Mouse (Mus musculus): ENCODE data around the gene I830077J02Rik. TPM values are rescaled to one million over a fixed set of nuclear protein-coding genes. Genes with fewer than 3 reads are reported as not detected.

Gene I830077J02Rik
- total and polyA plus RNA-seq, 2 experiments from 2014 or later: 0.21 to 0.41 TPM

DNA sequence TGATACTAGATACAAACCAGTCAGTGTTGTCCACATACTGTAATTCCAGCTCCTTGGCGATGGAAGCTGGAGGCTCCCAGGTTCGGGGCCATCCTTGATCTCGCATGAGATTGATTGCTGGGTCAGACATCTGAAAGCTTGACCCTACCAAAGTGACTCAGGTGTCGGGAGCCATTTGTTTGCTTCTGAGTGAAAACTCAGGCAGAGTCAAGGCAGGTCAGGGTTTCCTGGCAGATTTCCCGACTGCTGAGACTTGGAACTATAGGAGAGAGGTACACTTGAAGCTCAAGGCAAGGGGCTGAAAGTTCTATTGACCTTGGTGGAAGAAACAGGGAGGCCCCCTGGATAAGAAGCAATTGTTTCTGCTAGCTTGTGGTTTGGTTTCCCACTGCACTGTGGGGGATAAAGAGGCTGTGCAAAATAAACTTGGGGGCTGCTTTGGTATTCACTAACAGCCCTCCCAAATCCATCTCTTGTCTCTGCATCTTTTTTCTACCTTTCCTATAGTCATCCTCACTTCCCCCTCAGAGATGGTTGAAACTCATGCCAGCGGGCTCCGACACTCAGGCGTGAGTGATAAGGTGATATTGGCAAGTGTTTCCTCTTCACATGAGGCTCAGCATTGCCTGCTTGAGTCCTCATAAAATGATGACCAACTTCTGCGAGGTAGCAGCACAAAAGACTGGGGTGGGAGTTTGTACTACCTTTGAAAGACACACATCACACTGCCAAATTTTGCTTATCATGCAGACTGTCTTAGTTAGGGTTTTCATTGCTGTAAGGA is 20.2 kb downstream of the I830077J02Rik start:
- DNase-seq (ENCODE audit: low spot score) (no peak), ATAC-seq (no peak)
- Histone ChIP-seq H3K27me3 (ENCODE audit: insufficient read depth, low read length) (no peaks in the 10 kb centered on the region), H3K27ac (no peak overlapping the region), H3K9ac (replicated peaks; ENCODE audit: low read length) (no peak overlapping the region), H3K4me2 (ENCODE audit: low read depth, low read length) (no peak overlapping the region), H3K9me3 (ENCODE audit: low read length) (no peaks in the 10 kb centered on the region), H3K36me3 (ENCODE audit: insufficient read depth, low read length) (no peaks in the 10 kb centered on the region), H3K4me3 (ENCODE audit: low read length) (no peak overlapping the region), H3K4me1 (ENCODE audit: insufficient read depth, low read length) (no peaks in the 10 kb centered on the region)
- WGBS: 80% methylated on average over 9 of the region's 9 CpGs
- no peak for TF ChIP-seq CTCF (IDR thresholded peaks at IDR 0.05; ENCODE audit: low read depth)

GRCm38 (mm10) chr3:105910519-105911190 is 21.8 kb downstream of the I830077J02Rik start:
- WGBS: 78% methylated on average over 11 of the region's 11 CpGs
- no peak overlapping the region for H3K9ac ChIP-seq (replicated peaks; ENCODE audit: low read length)
- H3K4me1 ChIP-seq (ENCODE audit: insufficient read depth, low read length): no peaks in the 10 kb centered on the region
- H3K4me3 ChIP-seq (ENCODE audit: low read length): no peak overlapping the region
- no peaks in the 10 kb centered on the region for H3K9me3 ChIP-seq (ENCODE audit: low read length)
- H3K4me2 ChIP-seq (ENCODE audit: low read depth, low read length): no peak overlapping the region
- H3K27me3 ChIP-seq (ENCODE audit: insufficient read depth, low read length): no peaks in the 10 kb centered on the region
- H3K36me3 ChIP-seq (ENCODE audit: insufficient read depth, low read length): no peaks in the 10 kb centered on the region
- DNase-seq (ENCODE audit: low spot score): no peak
- TF ChIP-seq CTCF (IDR thresholded peaks at IDR 0.05; ENCODE audit: low read depth): no peak
- no peak for ATAC-seq
- H3K27ac ChIP-seq: no peak overlapping the region

DNA sequence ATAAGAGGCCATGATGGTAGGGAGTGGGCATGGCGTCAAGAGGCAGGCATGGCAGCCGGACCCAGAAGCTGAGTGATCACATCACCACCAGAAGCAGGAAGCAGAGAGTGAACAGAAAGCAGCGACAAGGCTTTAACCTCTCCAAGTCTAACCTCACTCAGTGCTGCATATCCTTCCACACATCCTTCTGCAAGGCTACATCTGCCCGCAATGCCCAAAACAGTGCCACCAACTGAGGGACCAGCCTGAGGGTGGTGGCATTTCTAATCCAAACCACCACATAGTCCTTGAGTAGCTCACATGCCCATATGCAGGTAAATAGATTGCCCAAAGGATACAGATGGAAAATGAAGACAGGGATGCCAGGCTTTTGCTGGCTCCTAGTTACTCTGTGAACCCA is 23.5 kb downstream of the I830077J02Rik start:
- DNase-seq (ENCODE audit: low spot score): no peak
- TF ChIP-seq CTCF (IDR thresholded peaks at IDR 0.05; ENCODE audit: low read depth): no peak
- Histone ChIP-seq H3K9me3 (ENCODE audit: low read length) (no peaks in the 10 kb centered on the region), H3K4me3 (ENCODE audit: low read length) (no peak overlapping the region), H3K4me1 (ENCODE audit: insufficient read depth, low read length) (no peaks in the 10 kb centered on the region), H3K9ac (replicated peaks; ENCODE audit: low read length) (no peak overlapping the region), H3K4me2 (ENCODE audit: low read depth, low read length) (no peak overlapping the region), H3K36me3 (ENCODE audit: insufficient read depth, low read length) (no peaks in the 10 kb centered on the region), H3K27me3 (ENCODE audit: insufficient read depth, low read length) (no peaks in the 10 kb centered on the region), H3K27ac (no peak overlapping the region)
- 94% methylated on average over 4 of the region's 4 CpGs for WGBS
- ATAC-seq: no peak

- H3K27me3 ChIP-seq (ENCODE audit: insufficient read depth, low read length): no peaks in the 10 kb centered on the region
- ATAC-seq (no peak), DNase-seq (ENCODE audit: low spot score) (no peak)
- 38% methylated on average over 9 of the region's 9 CpGs for WGBS
- H3K4me2 ChIP-seq (ENCODE audit: low read depth, low read length): no peak overlapping the region
- no peak overlapping the region for H3K27ac ChIP-seq
- no peak overlapping the region for H3K4me3 ChIP-seq (ENCODE audit: low read length)
- no peak for TF ChIP-seq CTCF (IDR thresholded peaks at IDR 0.05; ENCODE audit: low read depth)
- no peak overlapping the region for H3K9ac ChIP-seq (replicated peaks; ENCODE audit: low read length)
- H3K9me3 ChIP-seq (ENCODE audit: low read length): no peaks in the 10 kb centered on the region
- H3K4me1 ChIP-seq (ENCODE audit: insufficient read depth, low read length): no peaks in the 10 kb centered on the region
- no peaks in the 10 kb centered on the region for H3K36me3 ChIP-seq (ENCODE audit: insufficient read depth, low read length)
Observed at GRCm38 (mm10) chr3:105907956-105908655, 24.4 kb downstream of the I830077J02Rik start.

DNA sequence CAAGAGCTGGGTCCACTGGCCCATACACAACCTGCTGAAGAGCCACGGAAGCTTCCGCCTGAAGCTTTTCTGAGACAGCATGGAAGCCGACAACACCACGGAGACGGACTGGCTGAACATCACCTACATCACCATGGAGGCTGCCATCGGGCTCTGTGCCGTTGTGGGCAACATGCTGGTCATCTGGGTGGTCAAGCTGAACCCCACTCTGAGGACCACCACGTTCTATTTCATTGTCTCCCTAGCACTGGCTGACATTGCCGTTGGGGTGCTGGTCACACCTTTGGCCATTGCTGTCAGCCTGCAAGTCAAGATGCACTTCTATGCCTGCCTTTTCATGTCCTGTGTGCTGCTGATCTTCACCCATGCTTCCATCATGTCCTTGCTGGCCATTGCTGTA is 27.7 kb downstream of the I830077J02Rik start:
- H3K27ac ChIP-seq: no peak overlapping the region
- no peaks in the 10 kb centered on the region for H3K36me3 ChIP-seq (ENCODE audit: insufficient read depth, low read length)
- H3K27me3 ChIP-seq (ENCODE audit: insufficient read depth, low read length): no peaks in the 10 kb centered on the region
- no peak overlapping the region for H3K9ac ChIP-seq (replicated peaks; ENCODE audit: low read length)
- DNase-seq (ENCODE audit: low spot score) (no peak), ATAC-seq (no peak)
- no peaks in the 10 kb centered on the region for H3K9me3 ChIP-seq (ENCODE audit: low read length)
- TF ChIP-seq CTCF (IDR thresholded peaks at IDR 0.05; ENCODE audit: low read depth): no peak
- H3K4me3 ChIP-seq (ENCODE audit: low read length): no peak overlapping the region
- H3K4me1 ChIP-seq (ENCODE audit: insufficient read depth, low read length): no peaks in the 10 kb centered on the region
- 87% methylated on average over 9 of the region's 9 CpGs for WGBS
- H3K4me2 ChIP-seq (ENCODE audit: low read depth, low read length): no peak overlapping the region

DNA sequence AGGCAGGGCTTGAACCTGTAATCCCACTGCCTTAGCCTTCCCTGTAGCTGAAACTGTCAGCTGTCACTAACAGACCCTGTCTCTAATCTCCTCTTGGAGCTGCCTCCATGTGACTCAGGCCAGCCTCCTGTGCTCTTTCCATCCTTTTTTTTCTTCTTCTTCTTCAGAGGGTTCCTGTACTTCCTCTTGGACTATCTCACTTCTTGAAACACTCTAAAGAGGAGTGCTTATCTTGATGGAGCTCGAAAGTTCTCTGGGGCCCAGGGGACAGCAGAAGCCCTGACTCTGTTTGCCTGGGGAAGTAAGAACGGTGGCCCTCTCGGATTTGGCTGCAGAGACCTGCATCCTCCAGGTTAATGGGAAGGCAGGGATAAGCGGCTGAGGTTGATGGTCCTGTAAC is 28.3 kb downstream of the I830077J02Rik start:
- H3K9me3 ChIP-seq (ENCODE audit: low read length): no peaks in the 10 kb centered on the region
- ATAC-seq (no peak), DNase-seq (ENCODE audit: low spot score) (no peak)
- TF ChIP-seq CTCF (IDR thresholded peaks at IDR 0.05; ENCODE audit: low read depth): no peak
- no peak overlapping the region for H3K9ac ChIP-seq (replicated peaks; ENCODE audit: low read length)
- no peaks in the 10 kb centered on the region for H3K4me1 ChIP-seq (ENCODE audit: insufficient read depth, low read length)
- no peak overlapping the region for H3K27ac ChIP-seq
- no peaks in the 10 kb centered on the region for H3K36me3 ChIP-seq (ENCODE audit: insufficient read depth, low read length)
- H3K4me3 ChIP-seq (ENCODE audit: low read length): no peak overlapping the region
- no peak overlapping the region for H3K4me2 ChIP-seq (ENCODE audit: low read depth, low read length)
- no peaks in the 10 kb centered on the region for H3K27me3 ChIP-seq (ENCODE audit: insufficient read depth, low read length)
- WGBS: 81% methylated on average over 4 of the region's 4 CpGs
